Mouse (Mus musculus) MEL (cell line): ENCODE results near the gene Brpf1.

Source experiments
- CHD2 ChIP-seq: IDR thresholded peaks from 2 replicates; pipeline ENCODE4 v1.6.1; 2011; ENCODE audit warnings: low read length, improper control_type of control experiment
- CTCF ChIP-seq, 3 experiments: IDR thresholded peaks in 2 of 3; conservative IDR thresholded peaks in 1 of 3; 2 replicates each; pipeline ENCODE4 v1.5.1; 2011 to 2012; ENCODE audit warnings: low read length in 3 of 3, low read depth in 2 of 3, mild to moderate bottlenecking in 2 of 3, improper control_type of control experiment in 1 of 3, inconsistent platforms in 1 of 3, mixed read lengths in 1 of 3, moderate library complexity in 1 of 3; ENCODE audit not compliant: control insufficient read depth in 1 of 3, insufficient read depth in 1 of 3, poor library complexity in 1 of 3, severe bottlenecking in 1 of 3
- ELF1 ChIP-seq: IDR thresholded peaks from 2 replicates; pipeline ENCODE4 v1.6.1; 2014; ENCODE audit warnings: low read depth, mild to moderate bottlenecking, inconsistent platforms, low read length, improper control_type of control experiment, moderate library complexity
- EP300 ChIP-seq, 2 experiments: IDR thresholded peaks; 2 replicates each; pipeline ENCODE4 v1.6.1; 2011; ENCODE audit warnings: improper control_type of control experiment in 2 of 2, low read length in 2 of 2, low read depth in 1 of 2, mild to moderate bottlenecking in 1 of 2
- MXI1 ChIP-seq: IDR thresholded peaks from 2 replicates; pipeline ENCODE4 v1.6.1; 2011; ENCODE audit warnings: mild to moderate bottlenecking, low read depth, low read length, improper control_type of control experiment
- MYC ChIP-seq: IDR thresholded peaks from 2 replicates; pipeline ENCODE4 v1.6.1; 2011; ENCODE audit warnings: low read depth, mild to moderate bottlenecking, low read length, improper control_type of control experiment, moderate library complexity
- POLR2A ChIP-seq, 2 experiments: IDR thresholded peaks; 2 replicates each; pipeline ENCODE4 v1.6.1; 2011 to 2012; ENCODE audit warnings: low read length in 2 of 2, mild to moderate bottlenecking in 2 of 2, control low read depth in 1 of 2, improper control_type of control experiment in 1 of 2, low read depth in 1 of 2, moderate library complexity in 1 of 2; ENCODE audit not compliant: control insufficient read depth in 1 of 2, insufficient read depth in 1 of 2, poor library complexity in 1 of 2
- POLR2AphosphoS2 ChIP-seq: IDR thresholded peaks from 2 replicates; pipeline ENCODE4 v1.6.1; 2011; ENCODE audit warnings: low read length, improper control_type of control experiment
- ZNF384 ChIP-seq: IDR thresholded peaks from 2 replicates; pipeline ENCODE4 v1.6.1; 2012; ENCODE audit warnings: low read depth, mild to moderate bottlenecking, inconsistent platforms, low read length, improper control_type of control experiment

DNA sequence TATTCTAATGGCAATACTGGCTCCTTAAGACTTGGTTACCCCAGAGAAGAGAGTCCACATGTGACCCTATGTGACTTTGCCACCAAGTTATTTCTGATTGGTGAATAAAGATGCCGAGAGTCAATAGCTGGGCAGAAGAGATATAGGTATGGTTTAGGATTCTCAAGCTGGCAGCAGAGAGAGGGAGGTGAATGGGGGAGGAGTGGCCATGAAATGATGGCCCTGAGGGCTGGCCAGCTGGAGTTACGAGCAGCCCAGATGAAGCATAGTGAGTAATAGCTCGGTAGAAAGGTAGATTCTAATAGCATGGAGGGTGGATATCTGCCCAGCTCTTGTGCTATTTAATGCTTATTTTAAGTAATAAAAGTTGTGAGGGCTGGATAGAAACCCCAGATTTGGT is 45.9 kb downstream of the Brpf1 start:
- TF ChIP-seq CTCF (IDR thresholded peaks at IDR 0.05 in 2 of 3, conservative IDR thresholded peaks at IDR 0.05 in 1 of 3; ENCODE audit: control insufficient read depth in 1 of 3, insufficient read depth in 1 of 3, low read depth in 2 of 3, low read length in 3 of 3, poor library complexity in 1 of 3, severe bottlenecking in 1 of 3) (no peak), ZNF384 (no peak), MXI1 (no peak), POLR2AphosphoS2 (no peak), CHD2 (no peak), EP300 (IDR thresholded peaks at IDR 0.05; ENCODE audit: low read depth in 1 of 2, low read length in 2 of 2) (no peak), POLR2A (IDR thresholded peaks at IDR 0.05; ENCODE audit: control insufficient read depth in 1 of 2, insufficient read depth in 1 of 2, low read depth in 1 of 2, low read length in 2 of 2, poor library complexity in 1 of 2) (no peak), ELF1 (no peak), MYC (no peak)
